Mouse (Mus musculus) ZHBTc4 (cell line): ENCODE measurements around the gene Mthfd1.

Experiments used
- DNase-seq: peaks from one replicate; pipeline ENCODE4 v3.0.0-alpha.2; 2011; ENCODE audit warnings: low read depth, low spot score

The Mthfd1 gene

GRCm38 (mm10) chr12:76345759-76346455 lies 90.8 kb downstream of the Mthfd1 start:
- no peak for DNase-seq

GRCm38 (mm10) chr12:76349680-76350220 lies 94.7 kb downstream of the Mthfd1 start:
- no peak for DNase-seq

- no peak for DNase-seq
Measured at GRCm38 (mm10) chr12:76360868-76361267, 105.8 kb downstream of the Mthfd1 start.

- no peak for DNase-seq
Measured at GRCm38 (mm10) chr12:76361405-76362302, 106.6 kb downstream of the Mthfd1 start.

GRCm38 (mm10) chr12:76362303-76362676 lies 107.2 kb downstream of the Mthfd1 start:
- no peak for DNase-seq

GRCm38 (mm10) chr12:76366276-76366675 lies 111.2 kb downstream of the Mthfd1 start:
- no peak for DNase-seq

- peak; percentile 59 for DNase-seq
Measured at GRCm38 (mm10) chr12:76367096-76367995, 112.2 kb downstream of the Mthfd1 start.

GRCm38 (mm10) chr12:76368201-76368789 lies 113.2 kb downstream of the Mthfd1 start:
- no peak for DNase-seq

GRCm38 (mm10) chr12:76368790-76369205 lies 113.7 kb downstream of the Mthfd1 start:
- peak; percentile 64 for DNase-seq
